Mouse (Mus musculus) regulatory T cell (primary cell): ENCODE measurements around the gene Adarb1.

ENCODE experiments used
- in situ Hi-C: fragments of 300-600 bp; cut with MboI, MseI; formaldehyde crosslinking; loops from one replicate; pipeline ENCODE4 v1.15.1; 2025; ENCODE audit warnings: high pct_unique_total_duplicates

Adarb1 gene

DNA sequence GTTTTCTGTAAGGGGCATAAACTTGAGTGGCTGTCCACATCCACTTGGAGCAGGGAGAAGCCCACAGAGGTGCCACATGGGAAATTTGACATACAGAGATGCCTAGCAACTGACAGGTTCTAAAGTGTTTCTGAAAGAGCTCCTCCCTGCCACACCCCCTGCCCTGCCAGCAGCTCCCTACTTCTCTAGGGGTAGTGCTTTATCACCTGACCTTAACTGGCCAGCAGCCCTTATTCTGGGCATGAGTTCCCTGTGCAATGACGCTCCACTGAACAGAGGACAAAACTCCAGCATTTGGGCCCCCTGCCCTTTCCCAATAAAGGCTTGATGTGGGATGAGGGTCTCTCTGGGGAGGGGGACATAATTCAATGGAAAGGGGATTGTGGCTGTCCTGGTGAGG lies 97.1 kb downstream of the Adarb1 start:
- in situ Hi-C loops = no loop called here

DNA sequence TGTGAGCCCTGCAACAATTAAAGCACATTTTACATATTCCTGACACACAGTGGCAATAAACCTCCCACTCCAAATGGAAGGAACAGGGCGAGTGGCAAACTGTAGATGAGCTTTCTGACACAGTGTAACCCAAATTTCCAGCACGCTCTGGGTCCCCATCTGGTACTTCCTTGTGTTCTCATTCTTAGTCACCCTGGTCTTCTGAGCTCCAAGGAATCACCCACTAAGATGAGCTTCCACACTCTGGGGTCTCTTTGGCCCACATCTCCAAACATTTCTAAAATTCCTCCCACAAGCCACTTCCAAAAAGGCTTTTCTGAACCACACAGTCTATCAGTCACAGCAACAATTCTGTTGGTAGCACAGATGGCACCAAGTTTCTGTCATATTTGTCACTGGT lies 102.4 kb downstream of the Adarb1 start:
- in situ Hi-C loops = no loop called here

DNA sequence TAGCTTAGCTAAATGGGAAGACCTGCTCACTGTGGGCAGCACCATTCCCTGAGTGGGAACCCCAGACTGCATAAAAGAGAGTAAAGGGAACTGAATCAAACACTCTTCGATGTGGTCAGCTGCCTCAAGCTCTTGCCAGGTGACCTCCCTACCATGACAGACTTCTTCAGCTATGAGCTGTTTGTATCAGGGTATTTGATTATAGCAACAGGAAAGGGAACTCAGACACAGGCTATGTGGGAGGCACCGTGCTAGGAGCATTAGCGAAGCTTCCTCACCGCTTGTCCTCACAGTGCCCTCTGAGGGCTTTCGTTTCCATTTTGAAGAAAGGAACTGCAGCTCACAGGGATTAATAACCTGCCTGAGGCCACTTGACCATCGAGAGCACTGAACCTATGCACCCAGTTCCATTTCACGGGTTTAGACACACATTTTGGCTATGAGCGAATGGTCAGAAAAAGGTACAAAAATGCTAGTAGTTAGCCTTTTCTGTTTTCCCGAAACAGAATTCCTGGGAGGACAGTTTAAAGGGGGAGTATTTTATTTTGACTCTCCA lies 103.3 kb downstream of the Adarb1 start:
- in situ Hi-C loops = no loop called here

DNA sequence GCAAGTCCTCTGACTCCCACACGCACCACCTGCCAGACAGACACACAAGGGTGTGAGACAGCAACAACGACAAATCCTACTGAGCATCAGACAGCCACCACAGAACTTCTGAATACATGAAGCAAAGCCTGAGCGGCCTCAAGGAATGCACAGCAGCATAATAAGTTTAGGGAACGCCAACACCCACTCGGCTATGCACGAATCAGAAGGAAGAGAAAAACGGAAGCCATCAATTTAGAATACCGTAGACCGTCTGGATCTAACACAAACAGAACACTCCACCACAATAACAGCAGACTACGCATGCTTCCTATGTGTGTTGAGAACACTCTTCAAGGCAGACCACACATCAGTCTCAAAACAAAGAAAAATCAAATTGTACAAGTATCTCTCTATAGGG lies 109.1 kb downstream of the Adarb1 start:
- in situ Hi-C loops = no loop called here

DNA sequence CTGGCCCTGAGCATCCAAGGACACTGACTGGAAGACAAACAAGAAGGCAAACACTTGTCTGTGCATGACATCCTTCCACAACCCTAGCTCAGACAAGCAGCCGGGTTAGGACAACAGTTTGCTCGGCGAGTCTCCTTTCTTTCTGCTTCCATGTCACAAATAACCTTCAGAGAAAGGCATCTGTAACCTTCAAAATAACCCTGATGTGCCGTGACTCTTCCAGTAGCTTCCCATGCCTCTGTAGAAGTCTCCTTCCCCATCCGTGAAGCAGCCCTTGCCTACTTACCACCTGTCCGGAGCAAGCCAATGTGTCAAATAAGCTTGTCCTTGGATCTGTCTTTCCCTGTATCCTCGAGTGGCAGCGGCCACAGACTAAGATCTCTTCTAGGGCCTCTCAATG lies 112.3 kb downstream of the Adarb1 start:
- in situ Hi-C loops = no loop called here

DNA sequence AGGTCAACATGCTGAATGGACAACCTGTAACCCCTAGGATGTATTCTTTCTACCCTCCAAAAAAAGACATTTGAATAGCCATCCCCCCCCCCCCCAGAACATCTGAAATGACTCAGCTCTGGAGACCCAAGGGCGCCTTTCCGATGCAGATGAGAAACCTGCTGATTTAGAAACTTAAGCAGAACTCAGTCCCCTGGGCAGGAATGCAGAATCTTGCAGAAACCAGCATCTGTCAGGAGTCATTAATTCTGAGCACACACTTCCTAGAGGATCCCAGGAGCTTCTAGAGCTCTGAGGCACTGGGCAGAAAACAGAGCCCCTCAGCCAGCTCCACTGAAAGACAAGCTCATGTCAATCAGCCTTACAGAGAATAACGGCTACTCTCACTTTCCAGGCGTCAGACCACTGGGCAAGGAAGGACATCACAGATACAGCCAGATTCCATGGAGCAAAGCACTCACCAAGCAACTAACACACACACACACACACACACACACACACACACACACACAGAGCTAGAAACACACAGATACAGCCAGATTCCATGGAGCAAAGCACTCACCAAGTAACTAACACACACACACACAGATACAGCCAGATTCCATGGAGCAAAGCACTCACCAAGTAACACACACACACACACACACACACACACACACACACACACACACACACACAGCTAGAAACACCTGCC lies 113.1 kb downstream of the Adarb1 start:
- in situ Hi-C loops = no loop called here

DNA sequence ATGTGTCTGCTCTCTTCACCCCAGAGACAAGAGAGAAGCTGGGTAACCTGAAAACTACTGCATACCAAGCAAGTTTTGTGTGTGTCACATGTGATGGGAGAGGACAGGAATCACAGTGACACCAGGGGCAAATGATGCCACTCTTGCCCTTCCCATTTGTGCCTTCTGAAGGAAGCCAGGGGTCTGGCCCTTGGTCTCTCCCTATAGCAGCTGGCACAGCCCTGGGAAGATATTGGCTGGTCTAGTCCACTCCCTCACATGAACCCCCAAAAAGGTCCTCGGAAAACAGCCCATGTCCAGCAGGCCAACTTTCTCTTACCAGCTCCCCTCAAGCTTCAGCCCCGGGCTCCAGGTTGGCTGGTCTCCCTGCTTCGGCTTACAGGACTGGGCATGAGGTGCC lies 113.7 kb downstream of the Adarb1 start:
- in situ Hi-C loops = no loop called here

DNA sequence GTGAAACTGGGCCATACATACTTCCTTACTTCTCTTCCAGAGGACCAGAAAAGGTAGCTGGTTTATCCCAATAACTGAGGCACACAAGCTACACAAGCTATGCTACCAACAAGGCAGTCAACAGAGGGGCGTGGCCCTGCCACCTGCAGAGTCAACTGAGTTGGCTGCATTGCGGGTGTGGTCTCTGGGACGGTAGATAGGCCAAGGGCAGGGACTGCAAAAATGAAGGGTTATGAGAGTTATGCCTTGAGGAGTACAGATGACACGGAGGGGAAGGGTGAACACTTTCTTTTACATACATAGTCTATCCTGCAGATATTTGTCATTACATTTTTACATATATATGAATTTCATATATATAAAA lies 117.2 kb downstream of the Adarb1 start:
- in situ Hi-C loops = no loop called here

DNA sequence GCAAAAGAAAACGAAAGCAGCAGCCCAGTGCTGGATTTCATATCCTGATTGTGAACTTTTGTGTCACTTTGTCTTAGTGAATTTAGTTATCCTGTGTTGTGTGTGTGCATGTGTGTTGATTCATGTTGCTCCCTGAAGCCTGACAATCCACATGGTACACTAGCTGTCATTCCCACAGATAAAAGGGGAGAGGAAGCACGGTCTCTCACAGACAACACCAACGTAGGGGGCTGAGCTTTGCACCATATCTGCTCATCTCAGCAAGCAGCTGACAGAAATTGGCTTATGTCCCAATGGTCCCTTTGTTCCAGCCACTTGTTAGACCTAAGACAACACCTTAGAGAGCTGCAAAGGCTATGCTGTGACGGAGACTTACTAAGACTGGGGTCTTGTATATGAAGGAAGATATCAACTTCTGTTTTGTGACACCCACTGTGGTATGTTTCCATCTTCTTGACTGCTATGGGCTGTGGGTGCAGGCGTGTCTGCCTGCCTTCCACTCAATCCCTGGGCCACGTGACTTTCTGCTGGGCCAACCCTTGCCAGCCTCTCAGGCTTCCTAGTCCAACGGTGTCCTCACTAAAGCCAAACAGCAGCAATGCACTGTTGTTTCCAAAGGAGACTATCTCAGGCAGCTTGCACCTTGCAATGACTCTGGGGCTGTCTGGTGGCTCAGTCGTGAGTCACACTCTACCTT lies 117.7 kb downstream of the Adarb1 start:
- in situ Hi-C loops = no loop called here

DNA sequence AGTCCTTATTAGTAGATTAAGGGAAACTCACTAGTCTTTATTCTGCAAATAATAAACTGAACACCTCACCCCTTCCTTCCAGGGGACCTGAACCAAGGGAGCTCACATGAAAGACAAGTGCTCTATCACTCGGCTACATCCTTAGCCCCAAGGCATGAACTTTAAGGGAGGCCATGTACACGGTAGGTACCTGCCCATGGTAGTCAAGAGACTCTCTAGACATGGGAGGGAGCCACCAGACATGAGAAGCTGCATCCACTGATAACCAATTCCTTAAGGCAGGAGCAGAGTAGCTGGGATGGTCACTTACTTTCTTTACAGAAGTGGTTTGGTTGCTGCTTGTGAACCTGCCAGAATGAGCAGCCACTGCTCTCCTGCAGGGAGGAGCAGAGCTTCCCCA lies 118.9 kb downstream of the Adarb1 start:
- in situ Hi-C loops = no loop called here

DNA sequence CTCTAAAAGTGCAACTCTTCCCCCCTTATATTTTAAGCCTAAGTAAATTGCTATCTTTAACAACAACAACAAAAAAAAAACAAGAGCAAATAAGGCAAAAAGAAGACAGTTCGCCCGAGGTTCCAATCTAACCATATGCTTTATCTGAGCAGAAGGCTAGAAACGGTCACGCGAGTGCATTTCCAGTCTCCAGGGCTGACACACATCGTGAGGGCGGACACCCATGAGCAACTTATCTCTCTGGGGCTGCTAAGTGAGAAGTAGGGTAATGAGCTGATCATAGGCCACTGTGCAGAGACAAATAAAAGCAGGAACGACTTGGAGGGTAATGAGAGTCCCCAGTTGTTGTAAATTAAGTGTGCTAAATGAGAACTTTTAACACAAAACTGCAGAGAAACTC lies 119.4 kb downstream of the Adarb1 start:
- in situ Hi-C loops = no loop called here

DNA sequence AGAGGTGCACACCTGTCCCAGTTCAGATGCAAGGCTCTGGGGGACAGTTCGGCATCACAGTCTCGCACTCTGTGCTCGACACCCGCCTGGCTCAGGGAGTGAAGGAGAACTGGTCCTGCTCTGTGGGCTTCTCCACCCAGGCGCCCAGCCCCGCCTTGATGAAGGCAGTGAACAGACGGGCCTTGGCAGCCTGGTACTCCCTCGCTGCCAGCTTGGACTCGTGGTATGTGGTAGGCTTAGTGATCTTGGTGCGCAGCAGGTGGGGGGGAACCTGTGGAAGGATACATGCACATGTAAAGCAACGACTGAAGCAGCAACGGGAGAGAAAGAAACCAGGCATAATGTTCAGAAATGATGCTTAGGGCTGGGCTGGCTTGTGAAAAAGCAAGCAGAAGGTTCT lies 123.4 kb downstream of the Adarb1 start:
- in situ Hi-C loops = no loop called here

DNA sequence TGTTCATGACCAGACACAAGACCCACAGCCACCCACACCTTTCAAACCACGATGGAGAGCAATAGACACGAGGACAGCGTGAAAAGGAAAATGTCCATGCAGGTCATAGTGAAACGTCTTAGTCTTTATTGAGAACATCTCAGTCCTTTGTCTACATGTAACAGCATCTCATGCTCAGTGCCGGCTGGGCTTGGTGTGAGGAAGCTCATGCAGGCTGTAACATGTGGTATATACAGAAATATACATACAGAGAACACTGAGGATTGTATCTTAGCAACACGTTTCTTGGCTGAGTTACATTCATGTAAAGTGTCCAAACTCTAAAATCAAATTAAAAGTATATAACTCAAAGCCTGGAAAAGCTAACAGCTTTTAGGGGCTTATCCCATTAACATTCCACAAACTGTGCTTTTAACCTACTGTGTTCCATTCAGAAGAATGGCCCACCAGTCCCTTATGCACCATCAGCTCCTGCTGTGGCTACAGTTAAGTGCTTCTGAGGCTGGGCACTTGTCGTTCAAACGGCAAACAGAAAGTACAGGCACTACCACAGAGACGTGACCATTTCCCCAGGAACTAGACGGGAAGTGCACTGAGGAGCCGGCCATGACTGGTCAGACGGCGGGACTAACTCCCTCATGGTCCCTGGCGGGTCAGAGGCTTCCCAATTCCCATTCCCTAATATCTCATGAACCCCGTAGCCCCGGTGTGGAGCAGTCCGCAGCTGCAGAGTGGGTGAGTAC lies 127.3 kb downstream of the Adarb1 start:
- in situ Hi-C loops = no loop called here

DNA sequence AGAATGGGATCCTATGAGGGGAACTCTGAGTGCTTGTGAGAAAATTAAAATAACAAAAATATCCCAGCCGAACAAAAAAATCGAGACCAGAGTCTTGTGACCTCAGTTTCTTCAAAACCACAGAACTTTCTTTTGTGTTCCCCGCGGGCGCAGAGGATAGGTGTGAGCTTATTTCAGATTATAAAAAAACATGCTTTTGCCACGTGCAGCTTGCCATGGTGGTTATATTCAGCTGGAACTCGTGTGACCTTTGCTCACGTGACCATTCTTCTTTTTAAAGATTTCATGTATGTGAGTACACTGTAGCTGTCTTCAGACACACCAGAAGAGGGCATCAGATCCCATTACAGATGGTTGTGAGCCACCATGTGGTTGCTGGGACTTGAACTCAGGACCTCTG lies 128.5 kb downstream of the Adarb1 start:
- in situ Hi-C loops = no loop called here

DNA sequence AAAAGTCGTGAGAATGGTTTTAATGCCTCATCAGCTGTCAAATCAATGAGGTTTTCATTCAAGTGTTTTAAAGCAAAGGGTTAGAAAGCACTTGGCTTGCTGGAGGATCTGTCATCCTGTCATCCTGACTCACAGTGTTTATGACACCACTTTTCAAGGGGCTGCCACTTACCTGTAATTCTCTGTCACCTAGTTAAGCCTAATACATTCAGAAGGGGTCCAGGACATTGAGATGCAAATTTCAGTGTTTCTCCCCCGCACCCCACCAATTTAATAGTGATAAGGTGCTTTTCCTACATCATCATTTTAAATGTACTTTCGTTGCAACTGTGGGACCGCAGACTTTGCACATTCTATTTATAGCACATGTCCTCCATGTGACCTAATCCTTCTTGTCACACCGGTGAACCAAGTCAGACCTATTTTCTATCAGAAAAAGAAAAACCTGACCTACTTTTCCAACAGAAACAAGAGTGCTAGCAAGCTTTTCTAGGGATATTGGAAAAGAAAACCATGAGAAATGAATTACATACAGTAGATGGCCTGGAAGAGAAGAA lies 129.4 kb downstream of the Adarb1 start:
- in situ Hi-C loops = no loop called here

DNA sequence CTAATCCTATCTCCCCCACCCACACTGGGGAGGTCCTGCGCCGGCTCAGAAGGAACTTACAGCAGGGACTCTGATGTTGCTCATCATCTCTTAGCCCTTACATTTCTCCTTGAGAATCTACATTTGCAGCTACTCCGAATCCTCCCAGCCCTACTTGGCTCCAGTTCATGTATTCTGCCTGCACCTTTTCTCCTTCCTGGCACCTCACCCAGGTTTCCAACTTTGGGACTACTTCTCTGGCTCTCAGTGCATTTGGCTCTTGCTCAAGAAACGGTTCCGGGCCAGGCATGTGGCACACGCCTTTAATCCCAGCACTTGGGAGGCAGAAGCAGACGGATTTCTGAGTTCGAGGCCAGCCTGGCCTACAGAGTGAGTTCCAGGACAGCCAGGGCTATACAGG lies 130.4 kb downstream of the Adarb1 start:
- in situ Hi-C loops = no loop called here

DNA sequence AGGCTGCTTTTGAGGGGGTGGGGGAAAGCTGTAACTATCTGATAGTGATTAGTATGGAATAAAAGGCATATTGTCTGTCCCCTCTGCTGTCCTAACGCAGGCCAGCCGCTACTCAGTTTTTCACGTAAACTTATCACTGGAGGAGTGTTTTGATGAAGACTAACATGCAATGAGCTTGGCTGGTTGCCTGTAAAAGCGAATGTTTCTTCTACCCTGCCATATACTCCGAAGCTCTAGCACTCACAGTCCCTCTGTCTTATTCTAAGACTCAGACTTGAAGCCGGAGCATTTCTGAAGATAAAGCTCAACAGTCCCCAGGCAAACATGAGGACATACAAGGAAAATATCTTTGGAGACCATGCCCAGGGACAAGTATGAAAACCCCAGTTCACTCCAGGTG lies 133.2 kb downstream of the Adarb1 start:
- in situ Hi-C loops = loop anchor here (5.0 kb wide), 2 partner anchors 72 to 227 kb away; no protein-coding TSS in a partner anchor

DNA sequence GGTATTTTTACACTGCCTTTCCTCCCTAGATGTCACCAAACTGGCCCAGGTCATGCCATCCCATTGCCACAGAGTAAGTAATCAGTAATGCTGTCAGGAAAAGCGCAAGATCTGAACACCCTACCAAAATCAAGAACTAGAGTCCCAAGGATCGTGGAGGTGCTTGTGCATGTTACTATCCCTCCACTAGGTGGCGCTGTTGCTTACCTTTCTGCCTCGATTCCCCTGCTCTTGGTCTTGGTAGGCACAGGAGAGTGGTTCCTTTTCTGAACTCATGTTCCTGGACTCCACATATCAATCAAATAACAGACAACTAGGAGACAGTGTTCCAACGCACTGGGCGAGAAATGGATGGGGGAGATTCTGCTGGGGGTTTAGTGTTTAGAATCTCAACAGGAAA lies 135.2 kb downstream of the Adarb1 start:
- in situ Hi-C loops = loop anchor here (5.0 kb wide), 2 partner anchors 74 to 229 kb away; no protein-coding TSS in a partner anchor

DNA sequence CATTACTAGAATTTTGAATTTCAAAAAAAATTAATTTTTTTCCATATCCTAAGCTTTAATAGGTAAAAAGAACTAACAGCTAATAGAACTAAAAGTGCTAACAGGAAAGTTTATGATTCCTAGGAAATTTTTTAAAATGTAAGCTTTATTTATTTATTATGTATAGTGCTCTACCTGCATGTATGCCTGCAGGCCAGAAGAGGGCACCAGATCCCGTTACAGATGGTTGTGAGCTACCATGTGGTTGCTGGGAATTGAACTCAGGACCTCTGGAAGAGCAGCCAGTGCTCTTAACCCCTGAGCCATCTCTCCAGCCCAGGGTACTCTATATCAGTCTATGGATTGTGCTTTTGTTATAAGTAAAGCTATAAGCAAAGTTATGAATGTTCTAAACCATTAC lies 136.0 kb downstream of the Adarb1 start:
- in situ Hi-C loops = loop anchor here (5.0 kb wide), 2 partner anchors 75 to 230 kb away; no protein-coding TSS in a partner anchor

DNA sequence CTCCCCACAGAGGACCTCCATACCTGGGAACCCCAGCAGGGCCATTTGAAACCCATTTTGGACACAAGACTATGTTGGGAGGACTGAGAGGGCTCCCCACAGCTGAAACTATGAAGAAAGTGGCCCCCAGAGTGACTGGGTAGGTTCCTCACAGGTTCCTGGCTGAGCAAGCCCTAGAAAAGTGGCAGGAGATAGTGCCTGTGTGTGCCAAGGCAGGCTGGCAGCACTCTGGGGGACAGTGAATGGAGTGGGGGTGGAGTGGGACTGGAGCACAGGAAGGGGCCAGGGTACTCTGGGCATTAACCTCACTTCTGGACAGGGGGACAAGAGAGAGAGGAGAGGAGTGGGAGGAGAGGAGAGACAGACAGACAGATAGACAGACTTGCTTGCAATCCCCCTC lies 144.3 kb downstream of the Adarb1 start:
- in situ Hi-C loops = no loop called here

DNA sequence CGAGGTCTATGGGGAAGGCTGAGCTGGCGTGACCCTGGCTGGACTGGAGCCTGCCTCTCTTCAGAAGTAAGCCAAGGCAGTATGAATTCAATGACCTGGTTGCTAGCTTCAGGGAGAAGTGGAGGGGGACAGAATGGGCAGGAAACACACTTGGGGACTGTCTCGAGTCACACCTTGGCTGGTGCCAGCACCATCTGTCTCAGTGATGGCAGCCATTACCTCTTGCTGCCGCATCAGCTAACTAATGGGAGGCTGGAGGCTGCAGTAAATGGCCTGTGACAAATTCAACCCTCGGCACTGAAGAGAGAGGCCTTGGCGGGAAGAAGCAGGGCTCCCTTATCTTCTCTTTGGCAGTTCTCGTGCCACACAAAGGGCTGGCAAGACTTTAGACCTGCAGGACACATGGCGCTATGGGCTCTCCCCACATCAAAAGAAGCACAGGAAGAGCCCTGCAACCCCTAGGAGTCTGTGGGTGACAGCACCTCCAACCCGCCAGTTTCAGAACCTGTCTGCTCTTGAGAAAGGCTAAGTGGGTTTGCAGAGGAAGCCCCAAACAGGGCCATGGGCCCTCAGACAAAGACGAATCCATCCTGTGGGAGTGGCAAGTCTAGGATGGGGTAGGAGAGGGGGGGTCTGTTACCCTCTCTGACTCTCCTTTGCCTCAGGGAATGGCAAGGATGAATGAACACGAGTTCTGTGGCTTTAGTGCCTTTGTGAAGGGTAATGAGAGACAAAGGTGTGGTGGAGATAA lies 144.9 kb downstream of the Adarb1 start:
- in situ Hi-C loops = no loop called here
